Mouse (Mus musculus): ENCODE results near the gene Icmt. TPM values are rescaled to one million over a fixed set of nuclear protein-coding genes. Genes with fewer than 3 reads are reported as not detected.
A peak's percentile ranks its signal among the peaks of the same experiment; 100 is the strongest.

The Icmt gene
- total and polyA plus RNA-seq, 2 experiments from 2014 or later = 16.4 to 42.6 TPM

DNA sequence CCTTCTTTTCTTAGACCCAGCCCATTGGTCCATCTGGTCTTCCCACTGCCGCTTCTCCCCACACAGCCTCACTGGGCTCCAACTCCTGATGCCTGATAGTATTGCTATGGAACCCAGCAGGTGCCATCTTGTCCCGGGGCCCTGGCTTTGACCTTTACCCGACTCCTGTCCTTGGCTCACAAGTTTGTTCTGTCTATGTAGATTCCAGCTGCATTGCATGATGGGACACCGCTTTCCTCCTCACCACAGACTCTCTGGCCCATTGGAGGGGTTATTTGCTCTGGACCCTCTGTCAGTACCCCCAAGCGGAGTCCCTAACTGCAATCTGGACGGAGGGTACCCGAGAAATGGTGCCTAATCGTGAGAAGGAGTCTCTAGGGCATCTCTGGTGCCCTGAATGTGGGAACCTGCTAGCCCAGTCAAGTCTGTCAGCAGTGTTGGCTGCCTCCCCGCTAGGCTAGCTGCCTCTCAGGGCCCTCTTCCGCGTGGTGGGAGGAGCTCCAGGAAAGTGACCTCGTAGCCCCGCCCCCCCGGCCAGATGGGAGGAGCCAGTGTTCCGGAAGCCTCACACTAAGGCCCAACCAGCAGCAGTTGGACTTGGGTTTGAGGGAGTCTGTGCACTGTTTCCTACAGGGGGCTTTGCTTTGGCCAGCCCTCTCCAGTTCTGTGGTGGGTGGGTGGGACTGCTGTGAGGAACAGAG is 43.7 kb downstream of the Icmt start:
- ATAC-seq (no peak), DNase-seq (ENCODE audit: low spot score) (no peak)
- no peak overlapping the region for H3K4me3 ChIP-seq (ENCODE audit: low read length)
- no peak overlapping the region; the same call in 1 of the 2 replicates for H3K9ac ChIP-seq (replicated peaks; ENCODE audit: low read length)
- WGBS = 34% methylated on average over 15 of the region's 15 CpGs
- peak overlapping the region; percentile 89 for H3K4me2 ChIP-seq (ENCODE audit: low read depth, low read length)
- no peak for TF ChIP-seq CTCF (IDR thresholded peaks at IDR 0.05; ENCODE audit: low read depth)
- no peaks in the 10 kb centered on the region for H3K9me3 ChIP-seq (ENCODE audit: low read length)
- H3K36me3 ChIP-seq (ENCODE audit: insufficient read depth, low read length) = no peaks in the 10 kb centered on the region
- no peaks in the 10 kb centered on the region for H3K27me3 ChIP-seq (ENCODE audit: insufficient read depth, low read length)
- no peak overlapping the region for H3K27ac ChIP-seq
- 0 out of 2 replicates have a peak, but pooled peaks cover 5% of the 10 kb centered on the region for H3K4me1 ChIP-seq (ENCODE audit: insufficient read depth, low read length)

DNA sequence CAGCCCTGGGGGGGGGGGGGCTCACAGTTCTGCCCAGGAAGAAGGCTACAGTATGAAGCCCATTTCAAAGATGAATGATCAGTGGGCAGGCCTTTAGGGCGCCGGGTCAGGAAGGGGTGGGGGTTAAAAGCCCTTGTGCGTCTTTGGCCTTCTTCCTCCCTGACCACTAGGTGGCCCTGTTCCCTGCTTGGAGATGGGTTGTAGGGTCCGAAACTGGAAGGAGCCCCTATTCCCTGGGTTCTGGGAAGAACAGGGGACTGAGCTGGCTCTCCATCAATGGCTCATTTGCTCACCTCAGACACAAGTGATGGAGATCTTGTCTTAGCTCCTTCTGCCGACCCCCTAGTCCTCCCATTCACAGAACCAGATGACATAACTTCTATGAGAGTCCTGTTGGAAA is 46.3 kb downstream of the Icmt start:
- no peak overlapping the region for H3K27ac ChIP-seq
- no peaks in the 10 kb centered on the region for H3K36me3 ChIP-seq (ENCODE audit: insufficient read depth, low read length)
- WGBS = 14% methylated on average over 5 of the region's 5 CpGs
- no peak overlapping the region for H3K9ac ChIP-seq (replicated peaks; ENCODE audit: low read length)
- H3K4me1 ChIP-seq (ENCODE audit: insufficient read depth, low read length) = 0 out of 2 replicates have a peak, but pooled peaks cover 5% of the 10 kb centered on the region
- no peaks in the 10 kb centered on the region for H3K9me3 ChIP-seq (ENCODE audit: low read length)
- no peak overlapping the region for H3K4me2 ChIP-seq (ENCODE audit: low read depth, low read length)
- DNase-seq (ENCODE audit: low spot score) (peak; percentile 73), ATAC-seq (no peak)
- H3K4me3 ChIP-seq (ENCODE audit: low read length) = no peak overlapping the region
- no peaks in the 10 kb centered on the region for H3K27me3 ChIP-seq (ENCODE audit: insufficient read depth, low read length)
- peak; percentile 85 for TF ChIP-seq CTCF (IDR thresholded peaks at IDR 0.05; ENCODE audit: low read depth)

DNA sequence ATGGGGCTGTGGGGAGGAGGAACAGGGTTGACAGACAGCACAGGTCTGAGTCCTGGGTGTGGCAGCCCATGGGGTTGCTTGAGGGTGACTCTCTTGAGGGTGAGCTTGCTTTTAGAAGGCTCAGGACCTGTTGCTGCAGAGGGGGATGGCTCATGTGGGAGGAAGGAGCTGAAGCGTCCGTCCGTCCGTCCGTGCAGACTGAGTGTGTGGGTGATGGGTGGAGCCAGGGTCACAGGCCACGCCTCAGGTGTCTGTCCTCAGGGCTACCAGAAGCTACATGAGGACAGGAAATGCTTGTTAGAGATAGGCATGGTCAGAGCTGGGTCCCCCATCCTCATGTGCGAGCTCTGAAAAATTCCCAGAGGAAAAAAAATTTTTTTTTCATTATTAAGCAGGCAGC is 47.6 kb downstream of the Icmt start:
- H3K4me2 ChIP-seq (ENCODE audit: low read depth, low read length) = no peak overlapping the region
- 61% methylated on average over 7 of the region's 7 CpGs for WGBS
- no peak for TF ChIP-seq CTCF (IDR thresholded peaks at IDR 0.05; ENCODE audit: low read depth)
- ATAC-seq (no peak), DNase-seq (ENCODE audit: low spot score) (no peak)
- no peaks in the 10 kb centered on the region for H3K36me3 ChIP-seq (ENCODE audit: insufficient read depth, low read length)
- no peak overlapping the region for H3K27ac ChIP-seq
- H3K4me3 ChIP-seq (ENCODE audit: low read length) = no peak overlapping the region
- H3K27me3 ChIP-seq (ENCODE audit: insufficient read depth, low read length) = no peaks in the 10 kb centered on the region
- H3K4me1 ChIP-seq (ENCODE audit: insufficient read depth, low read length) = 0 out of 2 replicates have a peak, but pooled peaks cover 5% of the 10 kb centered on the region
- no peaks in the 10 kb centered on the region for H3K9me3 ChIP-seq (ENCODE audit: low read length)
- no peak overlapping the region for H3K9ac ChIP-seq (replicated peaks; ENCODE audit: low read length)

DNA sequence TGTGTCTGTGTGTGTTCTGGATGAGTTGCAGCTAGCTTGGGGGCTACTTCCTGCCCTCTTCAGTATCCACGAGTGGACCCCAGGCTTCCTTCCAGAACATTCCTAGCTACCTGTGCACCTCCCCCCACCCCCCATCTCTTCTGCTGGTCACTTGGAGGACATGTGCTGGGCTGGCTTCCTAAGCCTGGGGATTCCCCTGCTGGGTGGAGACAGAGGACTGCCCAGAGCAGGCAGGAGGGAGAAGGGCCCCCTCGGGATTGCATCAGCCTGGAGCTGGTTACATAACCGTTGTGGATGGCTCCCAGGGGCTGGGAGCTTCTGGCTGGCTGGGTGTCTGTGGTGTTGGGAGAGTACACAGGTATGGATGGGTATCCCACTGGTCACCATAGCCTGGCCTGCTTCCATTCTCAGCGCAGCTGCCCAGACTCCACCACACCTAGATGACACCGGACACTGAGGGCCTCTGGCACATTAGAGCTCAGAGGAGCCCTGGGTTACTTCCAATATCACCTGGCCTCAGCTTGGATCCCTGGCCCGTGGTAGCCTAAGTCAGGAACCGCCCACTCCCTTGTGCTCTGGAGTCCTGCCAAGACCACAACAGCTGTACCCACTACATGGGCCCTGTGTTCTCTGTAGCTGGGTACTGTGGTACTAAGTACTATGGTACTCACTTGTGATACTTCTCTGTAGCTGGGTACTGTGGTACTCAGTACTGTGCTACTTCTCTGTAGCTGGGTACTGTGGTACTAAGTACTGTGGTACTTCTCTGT is 48.3 kb downstream of the Icmt start:
- Histone ChIP-seq H3K27me3 (ENCODE audit: insufficient read depth, low read length) (no peaks in the 10 kb centered on the region), H3K9me3 (ENCODE audit: low read length) (no peaks in the 10 kb centered on the region), H3K27ac (no peak overlapping the region), H3K36me3 (ENCODE audit: insufficient read depth, low read length) (no peaks in the 10 kb centered on the region), H3K4me3 (ENCODE audit: low read length) (no peak overlapping the region), H3K4me2 (ENCODE audit: low read depth, low read length) (no peak overlapping the region), H3K4me1 (ENCODE audit: insufficient read depth, low read length) (peaks cover 7% of the 10 kb centered on the region), H3K9ac (replicated peaks; ENCODE audit: low read length) (no peak overlapping the region)
- TF ChIP-seq CTCF (IDR thresholded peaks at IDR 0.05; ENCODE audit: low read depth) = no peak
- DNase-seq (ENCODE audit: low spot score) = no peak
- no peak for ATAC-seq
- WGBS = 50% methylated on average over 7 of the region's 7 CpGs

DNA sequence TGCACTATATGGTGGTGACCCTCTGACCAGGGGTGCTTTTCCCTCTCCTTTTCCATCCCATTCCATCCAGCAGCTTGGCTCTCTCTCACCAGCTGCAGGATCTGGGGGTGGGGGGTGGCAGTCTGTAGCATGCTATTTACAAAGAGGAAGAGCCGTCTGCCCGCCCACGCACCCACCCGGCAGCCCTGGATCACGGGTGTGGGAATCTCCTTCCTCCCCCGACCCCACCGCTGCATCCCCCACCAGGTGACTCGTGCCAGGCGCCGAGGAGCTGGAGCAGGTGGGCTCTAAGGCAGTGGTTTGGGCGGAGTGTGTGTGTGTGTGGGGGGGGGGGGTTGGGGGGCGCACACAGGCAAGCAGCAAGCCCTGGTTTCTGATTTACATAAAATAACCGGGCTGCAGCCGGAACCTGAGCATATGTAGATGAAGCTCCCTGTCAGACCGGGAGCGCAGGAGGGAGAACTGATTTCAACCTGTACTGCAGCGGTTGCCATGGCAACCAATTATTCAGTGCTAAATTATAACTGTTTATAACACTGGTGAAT is 52.9 kb downstream of the Icmt start:
- no peaks in the 10 kb centered on the region for H3K27me3 ChIP-seq (ENCODE audit: insufficient read depth, low read length)

DNA sequence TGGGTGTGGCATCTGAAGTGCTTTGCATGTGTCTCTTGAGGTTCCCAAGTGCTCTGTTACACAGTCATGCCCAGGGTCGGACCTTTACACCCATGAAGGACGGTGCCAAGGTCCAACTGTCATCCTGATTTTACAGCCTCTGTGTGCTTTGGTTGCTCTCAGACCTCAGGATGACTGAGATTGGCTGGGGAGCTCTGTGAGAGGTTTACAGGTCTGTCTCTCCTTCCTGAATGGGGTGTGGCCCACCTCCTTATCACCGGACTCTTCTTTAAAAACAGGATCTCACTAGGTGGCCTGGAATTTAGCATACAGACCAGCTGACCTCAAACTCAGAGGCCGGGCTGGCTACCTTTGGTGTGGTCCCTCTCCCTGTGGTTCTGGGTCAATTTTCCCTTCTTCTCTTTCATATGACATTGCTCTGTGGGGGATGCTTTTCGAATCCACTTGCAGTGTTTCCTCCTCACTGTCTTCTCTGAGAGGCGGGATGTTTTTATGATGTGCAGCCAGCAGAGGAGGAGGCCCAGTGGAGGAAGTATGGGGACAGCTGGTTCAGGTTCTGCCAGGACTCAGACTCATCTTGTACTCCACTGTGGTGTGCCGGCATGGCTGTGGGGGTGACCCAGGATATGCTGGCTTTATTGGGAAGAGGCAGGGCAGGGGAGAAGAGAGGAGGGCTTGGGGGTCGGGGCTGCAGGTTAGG is 53.8 kb downstream of the Icmt start:
- WGBS = 30% methylated on average over 8 of the region's 8 CpGs
- H3K27me3 ChIP-seq (ENCODE audit: insufficient read depth, low read length) = no peaks in the 10 kb centered on the region
- H3K4me1 ChIP-seq (ENCODE audit: insufficient read depth, low read length) = peaks cover 6% of the 10 kb centered on the region
- H3K4me2 ChIP-seq (ENCODE audit: low read depth, low read length) = peak overlapping the region; percentile 46; the same call in 1 of the 2 replicates
- no peak overlapping the region for H3K4me3 ChIP-seq (ENCODE audit: low read length)
- 0 out of 2 replicates have a peak, but pooled peaks have one; percentile 4 for ATAC-seq
- no peaks in the 10 kb centered on the region for H3K9me3 ChIP-seq (ENCODE audit: low read length)
- peak overlapping the region; percentile 72 for H3K27ac ChIP-seq
- no peak for DNase-seq (ENCODE audit: low spot score)
- H3K9ac ChIP-seq (replicated peaks; ENCODE audit: low read length) = no peak overlapping the region
- no peak for TF ChIP-seq CTCF (IDR thresholded peaks at IDR 0.05; ENCODE audit: low read depth)
- no peaks in the 10 kb centered on the region for H3K36me3 ChIP-seq (ENCODE audit: insufficient read depth, low read length)

More for the DNA sequence above, 52.9 kb downstream of the Icmt start:
- Histone ChIP-seq H3K9ac (replicated peaks; ENCODE audit: low read length) (peak overlapping the region; percentile 31; the same call in 1 of the 2 replicates), H3K9me3 (ENCODE audit: low read length) (no peaks in the 10 kb centered on the region), H3K4me3 (ENCODE audit: low read length) (no peak overlapping the region), H3K36me3 (ENCODE audit: insufficient read depth, low read length) (no peaks in the 10 kb centered on the region), H3K4me2 (ENCODE audit: low read depth, low read length) (peak overlapping the region; percentile 46), H3K27ac (peak overlapping the region; percentile 83), H3K4me1 (ENCODE audit: insufficient read depth, low read length) (peaks cover 6% of the 10 kb centered on the region)
- ATAC-seq (peak; percentile 51), DNase-seq (ENCODE audit: low spot score) (peak; percentile 90)
- 3% methylated on average over 17 of the region's 17 CpGs for WGBS
- no peak for TF ChIP-seq CTCF (IDR thresholded peaks at IDR 0.05; ENCODE audit: low read depth)
